Mouse (Mus musculus): ENCODE data around the gene Casd1.

DNA sequence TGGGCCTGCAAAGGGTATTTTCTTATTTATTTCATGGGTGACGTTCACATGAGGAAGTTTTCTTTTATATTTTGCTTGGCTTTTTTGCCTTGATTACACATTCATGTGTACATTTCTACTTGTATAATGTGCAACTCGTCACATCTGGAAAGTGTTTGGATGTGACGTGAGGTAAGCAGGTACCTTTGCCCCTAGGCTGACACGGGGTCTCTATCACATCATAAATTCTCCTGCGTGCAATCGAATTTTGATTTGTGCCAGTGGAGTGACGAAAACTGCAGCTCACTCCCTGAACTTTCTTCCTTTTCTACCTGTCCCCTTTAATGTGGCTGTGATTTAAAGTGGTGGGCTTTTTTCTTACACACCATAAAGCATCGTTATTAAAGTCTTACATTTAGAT, 43.6 kb upstream of the Casd1 start:
- TF ChIP-seq POLR2A (IDR thresholded peaks at IDR 0.05; ENCODE audit: extremely low read depth, insufficient read depth, low read length), result no peak
- TF ChIP-seq CTCF (IDR thresholded peaks at IDR 0.05; ENCODE audit: low read depth, low read length), result no peak
